Mouse (Mus musculus): Measurements from ENCODE around the gene Pard3b. TPM values are rescaled to one million over a fixed set of nuclear protein-coding genes. Genes with fewer than 3 reads are reported as not detected.

The Pard3b gene
- polyA plus RNA-seq, 1 experiment from 2014 or later, result 20.4 TPM

DNA sequence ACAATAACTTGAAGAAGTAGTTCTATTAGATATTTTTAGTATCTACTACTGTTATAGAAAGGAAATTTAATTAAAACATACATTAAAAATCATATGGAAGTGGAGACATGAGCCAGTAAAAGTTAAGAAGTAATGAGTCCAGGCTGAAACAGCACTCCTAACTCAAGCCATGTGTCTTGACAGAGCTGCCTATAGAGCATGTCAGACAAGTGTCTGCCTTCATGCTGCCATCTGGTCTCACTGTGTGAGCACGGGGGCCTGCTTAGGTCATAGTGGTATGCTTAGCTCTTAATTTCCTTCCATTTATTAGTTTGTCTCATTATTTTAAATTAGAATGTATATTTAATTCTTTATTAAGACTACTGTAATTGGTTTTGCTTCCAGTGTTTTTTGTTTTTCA is 517.3 kb downstream of the Pard3b start:
- Histone ChIP-seq H3K4me1 (0 out of 2 replicates have a peak, but pooled peaks cover 2% of the 10 kb centered on the region), H3K27ac (no peak overlapping the region), H3K27me3 (no peaks in the 10 kb centered on the region), H3K4me3 (replicated peaks) (no peak overlapping the region), H3K9me3 (replicated peaks) (no peaks in the 10 kb centered on the region), H3K36me3 (no peaks in the 10 kb centered on the region), H3K9ac (no peak overlapping the region), H3K4me2 (no peak overlapping the region)
- WGBS, result 69% methylated on average over 1 of the region's 1 CpGs
- no peak for ATAC-seq (replicated peaks; ENCODE audit: low FRiP score)

DNA sequence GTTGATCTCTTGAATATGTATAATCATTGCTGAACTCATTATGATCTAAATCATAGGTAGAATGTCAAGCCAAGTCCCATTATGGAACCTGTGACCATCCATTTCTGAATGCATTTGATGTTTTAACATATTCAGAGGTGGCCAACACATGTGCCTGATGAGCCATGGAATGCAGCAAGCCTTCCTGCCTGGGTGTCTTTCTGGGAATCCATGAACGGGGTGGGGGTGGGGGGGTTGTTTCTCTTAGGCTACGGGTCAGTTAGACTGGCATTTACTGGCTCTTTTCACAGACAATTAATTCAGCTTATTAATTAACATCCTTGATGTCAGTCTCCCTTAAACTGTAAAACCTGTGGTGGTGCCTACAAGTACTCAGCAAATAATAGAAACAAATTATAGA is 521.0 kb downstream of the Pard3b start:
- 45% methylated on average over 2 of the region's 2 CpGs for WGBS
- no peaks in the 10 kb centered on the region for H3K27me3 ChIP-seq
- no peaks in the 10 kb centered on the region for H3K36me3 ChIP-seq
- no peak overlapping the region for H3K27ac ChIP-seq
- no peak overlapping the region for H3K9ac ChIP-seq
- H3K4me3 ChIP-seq (replicated peaks), result no peak overlapping the region
- no peaks in the 10 kb centered on the region for H3K9me3 ChIP-seq (replicated peaks)
- 0 out of 2 replicates have a peak, but pooled peaks cover 2% of the 10 kb centered on the region for H3K4me1 ChIP-seq
- ATAC-seq (replicated peaks; ENCODE audit: low FRiP score), result peak; percentile 75; the same call in 1 of the 2 replicates
- no peak overlapping the region for H3K4me2 ChIP-seq

- WGBS, result 72% methylated on average over 1 of the region's 1 CpGs
- no peaks in the 10 kb centered on the region for H3K9me3 ChIP-seq (replicated peaks)
- no peak overlapping the region for H3K4me3 ChIP-seq (replicated peaks)
- H3K36me3 ChIP-seq, result no peaks in the 10 kb centered on the region
- no peaks in the 10 kb centered on the region for H3K27me3 ChIP-seq
- no peak overlapping the region for H3K9ac ChIP-seq
- H3K4me1 ChIP-seq, result no peaks in the 10 kb centered on the region
- no peak overlapping the region for H3K27ac ChIP-seq
- no peak overlapping the region for H3K4me2 ChIP-seq
- ATAC-seq (replicated peaks; ENCODE audit: low FRiP score), result no peak
These were observed 536.5 kb downstream of the Pard3b start for GRCm38 (mm10) chr1:62175013-62175640.

GRCm38 (mm10) chr1:62181638-62182037 is 543.0 kb downstream of the Pard3b start:
- Histone ChIP-seq H3K36me3 (no peaks in the 10 kb centered on the region), H3K9ac (no peak overlapping the region), H3K4me1 (0 out of 2 replicates have a peak, but pooled peaks cover 4% of the 10 kb centered on the region), H3K27me3 (no peaks in the 10 kb centered on the region), H3K27ac (no peak overlapping the region), H3K4me3 (replicated peaks) (no peak overlapping the region), H3K4me2 (no peak overlapping the region), H3K9me3 (replicated peaks) (no peaks in the 10 kb centered on the region)
- WGBS, result 12% methylated on average over 5 of the region's 5 CpGs
- no peak for ATAC-seq (replicated peaks; ENCODE audit: low FRiP score)

- 0 out of 2 replicates have a peak, but pooled peaks cover 4% of the 10 kb centered on the region for H3K4me1 ChIP-seq
These were observed 544.0 kb downstream of the Pard3b start for GRCm38 (mm10) chr1:62182634-62183033.

DNA sequence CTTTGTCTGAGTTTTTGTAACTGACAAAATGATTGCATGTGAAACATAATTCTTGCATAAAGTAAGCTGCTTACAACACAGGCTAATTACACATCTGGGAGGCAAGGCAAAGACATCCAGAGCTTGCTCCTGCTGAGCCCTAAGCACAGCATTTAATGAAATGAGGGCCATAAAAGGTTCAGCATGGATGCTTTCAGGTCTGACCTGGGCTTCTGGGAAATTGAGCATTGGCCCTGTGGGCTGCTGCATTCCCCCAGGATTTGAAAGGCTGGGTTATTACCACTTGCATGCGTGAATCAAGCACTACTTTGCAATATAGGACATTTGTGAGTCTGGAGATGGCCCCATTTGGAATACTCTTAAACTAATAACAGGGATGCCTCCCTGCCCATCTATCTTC is 552.2 kb downstream of the Pard3b start:
- ATAC-seq (replicated peaks; ENCODE audit: low FRiP score), result no peak
- no peak overlapping the region for H3K4me3 ChIP-seq (replicated peaks)
- H3K27ac ChIP-seq, result no peak overlapping the region
- no peak overlapping the region for H3K9ac ChIP-seq
- H3K36me3 ChIP-seq, result no peaks in the 10 kb centered on the region
- no peaks in the 10 kb centered on the region for H3K4me1 ChIP-seq
- H3K9me3 ChIP-seq (replicated peaks), result no peaks in the 10 kb centered on the region
- 32% methylated on average over 1 of the region's 1 CpGs for WGBS
- no peaks in the 10 kb centered on the region for H3K27me3 ChIP-seq
- H3K4me2 ChIP-seq, result no peak overlapping the region

More at GRCm38 (mm10) chr1:62182634-62183033, 544.0 kb downstream of the Pard3b start:
- H3K4me3 ChIP-seq (replicated peaks), result no peak overlapping the region
- H3K27me3 ChIP-seq, result no peaks in the 10 kb centered on the region
- no peak overlapping the region for H3K9ac ChIP-seq
- H3K4me2 ChIP-seq, result no peak overlapping the region
- H3K27ac ChIP-seq, result no peak overlapping the region
- H3K36me3 ChIP-seq, result no peaks in the 10 kb centered on the region
- ATAC-seq (replicated peaks; ENCODE audit: low FRiP score), result no peak
- WGBS, result 58% methylated on average over 3 of the region's 3 CpGs
- H3K9me3 ChIP-seq (replicated peaks), result no peaks in the 10 kb centered on the region

GRCm38 (mm10) chr1:62197515-62197914 is 558.9 kb downstream of the Pard3b start:
- ATAC-seq (replicated peaks; ENCODE audit: low FRiP score), result no peak
- WGBS, result 72% methylated on average over 8 of the region's 8 CpGs
- no peaks in the 10 kb centered on the region for H3K27me3 ChIP-seq
- H3K9me3 ChIP-seq (replicated peaks), result no peaks in the 10 kb centered on the region
- no peak overlapping the region for H3K27ac ChIP-seq
- no peak overlapping the region for H3K4me3 ChIP-seq (replicated peaks)
- H3K36me3 ChIP-seq, result no peaks in the 10 kb centered on the region
- H3K4me1 ChIP-seq, result no peaks in the 10 kb centered on the region
- no peak overlapping the region for H3K4me2 ChIP-seq
- no peak overlapping the region for H3K9ac ChIP-seq

DNA sequence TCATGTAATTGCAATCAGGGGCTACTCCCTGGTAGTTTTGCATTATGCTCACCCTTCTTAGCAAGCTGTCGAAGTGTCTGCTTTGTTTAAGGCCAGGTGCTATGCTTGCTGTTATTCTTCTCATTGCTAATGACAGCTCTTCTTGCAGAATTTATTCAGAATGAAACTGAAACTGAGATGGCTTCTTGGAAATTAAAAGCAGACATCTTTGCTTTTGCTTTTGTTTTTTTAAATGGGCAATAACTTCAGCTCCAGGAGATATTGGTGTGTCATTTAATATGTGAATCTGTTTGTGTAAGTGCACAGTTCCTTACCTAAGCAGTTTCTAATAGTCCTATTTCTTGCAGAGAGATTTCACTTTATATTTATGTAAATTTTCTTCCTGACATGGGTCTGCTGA is 562.3 kb downstream of the Pard3b start:
- no peak for ATAC-seq (replicated peaks; ENCODE audit: low FRiP score)
- Histone ChIP-seq H3K9me3 (replicated peaks) (no peaks in the 10 kb centered on the region), H3K27ac (no peak overlapping the region), H3K36me3 (no peaks in the 10 kb centered on the region), H3K4me3 (replicated peaks) (no peak overlapping the region), H3K9ac (no peak overlapping the region), H3K27me3 (no peaks in the 10 kb centered on the region), H3K4me1 (no peaks in the 10 kb centered on the region), H3K4me2 (no peak overlapping the region)
- WGBS, result 77% methylated on average over 1 of the region's 1 CpGs

GRCm38 (mm10) chr1:62201686-62202257 is 563.1 kb downstream of the Pard3b start:
- Histone ChIP-seq H3K9ac (no peak overlapping the region), H3K4me3 (replicated peaks) (no peak overlapping the region), H3K27ac (no peak overlapping the region), H3K36me3 (no peaks in the 10 kb centered on the region), H3K4me1 (no peaks in the 10 kb centered on the region), H3K9me3 (replicated peaks) (no peaks in the 10 kb centered on the region), H3K4me2 (no peak overlapping the region), H3K27me3 (no peaks in the 10 kb centered on the region)
- ATAC-seq (replicated peaks; ENCODE audit: low FRiP score), result no peak
- WGBS, result 49% methylated on average over 2 of the region's 2 CpGs

DNA sequence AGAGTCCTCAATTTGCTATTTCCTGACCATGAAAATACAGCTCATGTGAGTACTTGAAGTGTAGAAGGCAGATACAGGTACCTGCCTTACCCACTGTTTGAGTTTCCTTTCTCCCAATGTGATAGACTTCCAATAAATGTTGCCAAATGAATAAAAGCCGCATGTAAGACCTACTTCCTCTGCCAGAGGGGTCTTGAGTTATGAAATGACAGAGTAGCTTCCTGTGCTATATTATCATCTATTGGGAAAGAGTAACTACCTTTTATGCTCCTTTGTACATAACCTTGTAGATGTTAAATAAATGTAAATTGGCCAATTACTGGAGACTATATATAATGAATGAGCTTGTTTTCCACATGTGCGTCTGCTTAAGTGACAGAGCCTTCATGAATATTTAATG is 574.7 kb downstream of the Pard3b start:
- Histone ChIP-seq H3K9me3 (replicated peaks) (no peaks in the 10 kb centered on the region), H3K36me3 (no peaks in the 10 kb centered on the region), H3K4me1 (no peaks in the 10 kb centered on the region), H3K27me3 (no peaks in the 10 kb centered on the region), H3K9ac (no peak overlapping the region), H3K4me2 (no peak overlapping the region), H3K27ac (no peak overlapping the region), H3K4me3 (replicated peaks) (no peak overlapping the region)
- ATAC-seq (replicated peaks; ENCODE audit: low FRiP score), result no peak
- WGBS, result 87% methylated on average over 2 of the region's 2 CpGs

GRCm38 (mm10) chr1:62215842-62216241 is 577.2 kb downstream of the Pard3b start:
- WGBS, result 74% methylated on average over 2 of the region's 2 CpGs
- no peak for ATAC-seq (replicated peaks; ENCODE audit: low FRiP score)
- no peak overlapping the region for H3K9ac ChIP-seq
- no peaks in the 10 kb centered on the region for H3K36me3 ChIP-seq
- no peak overlapping the region for H3K4me3 ChIP-seq (replicated peaks)
- H3K27me3 ChIP-seq, result no peaks in the 10 kb centered on the region
- H3K9me3 ChIP-seq (replicated peaks), result no peaks in the 10 kb centered on the region
- H3K4me1 ChIP-seq, result no peaks in the 10 kb centered on the region
- H3K27ac ChIP-seq, result no peak overlapping the region
- no peak overlapping the region for H3K4me2 ChIP-seq

DNA sequence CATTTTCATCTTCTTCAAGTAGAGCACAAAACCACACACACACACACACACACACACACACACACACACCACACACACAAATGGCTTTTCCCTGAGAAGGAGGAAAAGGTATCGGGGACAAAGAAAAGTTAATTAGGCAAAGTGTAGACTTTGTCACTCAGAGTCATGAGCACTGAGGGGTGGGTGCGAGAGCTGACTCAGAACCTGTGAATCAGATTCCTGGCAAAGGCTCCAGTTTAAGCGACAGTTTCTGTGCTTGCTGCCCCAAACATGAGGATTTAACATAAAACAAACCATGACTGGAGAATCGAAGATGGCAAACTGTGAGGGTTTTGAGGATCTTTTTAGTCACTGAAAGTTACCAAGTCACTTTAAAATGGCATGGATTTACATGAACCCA is 577.9 kb downstream of the Pard3b start:
- Histone ChIP-seq H3K4me1 (no peaks in the 10 kb centered on the region), H3K4me2 (no peak overlapping the region), H3K9me3 (replicated peaks) (no peaks in the 10 kb centered on the region), H3K9ac (no peak overlapping the region), H3K4me3 (replicated peaks) (no peak overlapping the region), H3K36me3 (no peaks in the 10 kb centered on the region), H3K27ac (no peak overlapping the region), H3K27me3 (no peaks in the 10 kb centered on the region)
- ATAC-seq (replicated peaks; ENCODE audit: low FRiP score), result no peak
- WGBS, result 61% methylated on average over 4 of the region's 4 CpGs

DNA sequence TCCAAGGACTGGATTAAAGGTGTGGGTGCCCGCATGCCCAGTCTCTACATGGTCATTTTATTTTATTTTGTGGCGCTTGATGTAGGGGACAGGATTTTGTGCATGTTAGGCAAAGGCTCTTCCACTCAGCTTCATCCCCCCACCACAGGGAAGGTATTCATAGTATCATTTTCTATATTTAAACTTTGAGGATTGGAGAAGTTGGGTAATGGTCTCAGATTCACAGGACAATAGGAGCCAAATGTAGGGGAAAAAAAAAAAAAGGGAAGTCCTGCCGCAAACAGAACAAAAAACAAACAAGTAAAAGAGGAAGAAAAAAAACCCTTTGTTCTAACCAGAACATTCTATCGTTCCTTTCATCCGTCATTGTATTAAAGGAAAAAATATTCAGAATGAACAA is 590.5 kb downstream of the Pard3b start:
- Histone ChIP-seq H3K27ac (no peak overlapping the region), H3K4me2 (no peak overlapping the region), H3K4me1 (no peaks in the 10 kb centered on the region), H3K9ac (no peak overlapping the region), H3K9me3 (replicated peaks) (no peaks in the 10 kb centered on the region), H3K27me3 (no peaks in the 10 kb centered on the region), H3K4me3 (replicated peaks) (no peak overlapping the region), H3K36me3 (no peaks in the 10 kb centered on the region)
- WGBS, result 84% methylated on average over 5 of the region's 5 CpGs
- ATAC-seq (replicated peaks; ENCODE audit: low FRiP score), result no peak
